Mouse (Mus musculus) ovary, postnatal 14 days (tissue): ENCODE results near the gene Stpg2.
"Not testable (repeated sequence)": the region's sequence is repeated elsewhere in the genome, so short reads cannot be mapped to it uniquely, and the experiment has no call there.

Experiments
- DNase-seq: peaks from one replicate; pipeline ENCODE4 v3.0.0; 2022; ENCODE audit warnings: low spot score

The Stpg2 gene

GRCm38 (mm10) chr3:139205444-139205998, at the start of gene Stpg2:
Stpg2 (plus strand) TSS chr3:139205694.
- DNase-seq, result peak; percentile 87

GRCm38 (mm10) chr3:139162146-139162545, 43.3 kb upstream of the Stpg2 start:
- no peak for DNase-seq

DNA sequence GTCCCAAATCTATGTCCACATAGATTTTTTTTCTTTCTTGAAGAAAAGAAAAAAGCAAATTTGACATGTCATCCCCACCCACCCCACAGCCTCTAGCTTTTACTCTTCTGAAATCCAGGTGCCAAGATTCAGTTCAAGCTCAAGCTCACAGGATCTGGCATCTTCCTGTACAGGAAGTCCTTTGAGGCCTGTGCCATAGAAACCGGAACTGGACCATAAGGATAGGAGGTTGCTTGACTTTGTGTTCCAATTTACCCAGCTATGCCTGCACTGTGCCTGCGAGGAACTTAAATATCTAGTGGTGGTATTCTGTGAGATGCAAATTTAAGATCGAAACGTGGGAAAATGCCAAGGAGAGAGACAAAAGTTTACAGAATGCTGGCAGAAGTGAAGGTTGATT, 42.8 kb upstream of the Stpg2 start:
- no peak for DNase-seq

DNA sequence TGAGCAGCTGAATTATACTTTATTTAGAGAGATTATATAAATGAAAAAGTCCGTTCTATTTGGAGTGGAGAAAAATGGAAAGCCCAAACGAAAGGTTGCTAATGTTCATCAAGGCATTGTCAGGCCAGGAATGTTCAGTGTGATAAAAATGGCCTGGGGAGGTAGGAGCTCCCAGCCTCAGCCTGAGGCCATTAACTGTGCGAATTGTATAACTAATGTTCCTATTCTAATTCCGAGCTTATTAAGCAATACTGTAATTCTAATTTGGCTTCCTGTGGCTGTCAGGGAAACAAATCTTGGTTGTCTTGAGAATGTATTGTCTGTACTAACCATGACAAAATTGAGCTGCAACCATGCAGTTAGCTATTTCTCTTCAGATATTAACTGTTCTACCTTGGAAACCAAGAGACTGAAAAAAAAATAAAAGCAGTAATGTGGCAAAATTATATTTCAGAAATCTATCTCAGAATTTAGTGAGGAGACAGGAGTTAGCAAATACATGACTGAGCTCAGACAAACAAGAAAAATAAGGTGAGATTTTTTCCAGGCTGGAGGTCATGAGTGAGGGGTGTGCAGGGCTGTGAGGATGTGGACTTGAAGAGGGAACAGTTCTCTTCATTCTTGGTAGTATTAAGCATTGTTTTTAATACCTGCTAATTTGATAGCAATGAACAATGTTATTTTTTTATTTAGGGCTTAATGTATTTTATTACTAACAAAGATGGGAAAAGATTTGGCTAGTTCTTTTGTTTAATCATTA, 36.8 kb upstream of the Stpg2 start:
- no peak for DNase-seq

DNA sequence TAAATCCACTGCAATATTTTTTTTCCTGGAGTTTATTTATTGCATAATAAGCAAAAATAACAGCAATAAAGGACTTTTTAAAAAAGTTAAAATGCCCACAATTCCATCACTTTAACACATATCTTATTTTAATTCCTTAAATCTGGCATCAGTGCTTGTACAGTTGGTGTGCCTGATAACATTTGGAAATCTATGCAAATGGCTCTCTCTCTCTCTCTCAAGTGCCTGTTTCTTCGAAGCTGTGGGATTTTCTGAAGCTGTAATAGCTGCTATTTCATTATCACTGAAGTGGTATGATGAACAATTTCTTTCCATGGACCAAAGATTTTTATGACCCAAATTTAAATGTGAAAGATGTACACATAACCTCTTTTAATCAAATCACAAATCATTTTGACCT, 35.8 kb upstream of the Stpg2 start:
- DNase-seq, result no peak

DNA sequence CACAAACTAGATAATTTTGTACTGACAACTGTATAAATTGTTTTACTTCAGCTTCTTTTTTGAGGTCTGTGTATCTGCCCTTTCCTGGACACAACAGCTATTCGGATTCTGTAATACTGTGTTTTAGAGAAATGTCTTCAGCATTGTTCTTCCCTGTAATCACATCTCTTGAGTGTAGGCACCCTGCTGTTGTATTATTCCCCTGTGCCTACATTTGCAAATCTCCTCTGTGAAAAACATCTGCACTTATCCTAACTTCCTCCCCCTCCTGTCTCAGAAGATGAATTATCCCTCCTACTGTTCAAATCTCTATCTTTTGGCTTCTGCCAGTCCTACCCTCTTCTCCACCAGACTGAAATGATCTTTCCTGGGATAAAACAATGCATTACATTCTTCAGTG, 28.6 kb upstream of the Stpg2 start:
- no peak for DNase-seq

DNA sequence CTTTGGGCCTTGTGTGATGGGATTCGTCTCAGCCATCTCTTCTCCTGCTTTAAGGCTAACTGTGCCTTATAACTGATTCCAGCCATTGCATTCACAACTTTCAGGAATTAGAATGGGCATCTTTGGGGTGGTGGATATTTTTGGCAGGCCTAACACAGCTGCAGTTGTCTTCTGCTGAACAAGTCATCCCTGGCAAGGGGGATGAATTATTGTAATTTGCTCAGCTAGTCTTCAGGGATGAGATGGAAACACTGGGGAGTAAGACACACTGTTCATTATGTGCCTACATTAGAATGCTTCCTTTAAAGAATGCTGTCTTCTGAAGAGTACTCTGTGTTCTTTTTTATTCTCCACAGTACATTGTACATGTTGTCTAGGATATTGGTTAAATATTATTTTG, 14.0 kb upstream of the Stpg2 start:
- DNase-seq, result no peak

GRCm38 (mm10) chr3:139193917-139194316, 11.6 kb upstream of the Stpg2 start:
- no peak for DNase-seq

DNA sequence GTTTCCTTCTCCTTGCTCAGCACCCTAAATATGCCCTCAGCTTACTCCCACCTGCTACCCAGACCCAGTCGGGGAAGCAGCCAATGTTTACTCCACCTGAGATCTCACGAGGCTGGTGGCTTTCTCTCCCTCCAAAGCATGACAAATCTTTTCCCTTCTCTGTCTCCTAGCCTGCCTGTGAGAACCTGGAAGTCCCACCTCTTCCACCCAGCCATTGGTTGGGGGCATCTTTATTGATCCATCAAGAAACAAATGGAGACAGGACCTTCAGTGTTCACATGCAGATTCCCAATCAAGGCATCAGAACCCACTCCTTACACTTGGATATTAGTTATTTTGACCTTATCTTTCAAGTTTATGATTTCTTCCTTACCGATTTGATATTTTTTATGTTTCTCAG, 7.1 kb upstream of the Stpg2 start:
- no peak for DNase-seq

DNA sequence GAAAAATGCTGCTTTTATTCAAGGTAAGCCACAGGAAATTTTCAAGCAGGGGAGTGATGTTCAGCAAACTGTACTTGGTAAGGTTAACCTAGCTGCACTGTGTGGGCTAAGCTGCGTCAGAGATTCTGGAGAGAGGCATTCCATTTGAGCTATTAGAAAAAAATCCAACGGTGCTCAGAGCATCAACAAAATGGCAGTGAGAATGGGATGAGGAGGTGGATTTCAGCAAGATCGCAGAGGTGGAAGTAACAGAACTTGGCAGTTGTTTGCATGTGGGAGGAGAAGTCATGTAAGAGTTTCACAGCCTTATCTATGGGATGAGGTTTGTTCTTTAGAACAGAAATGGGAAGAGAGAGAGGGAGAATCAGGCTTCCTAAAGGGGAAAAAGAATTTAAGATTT, 5.2 kb upstream of the Stpg2 start:
- no peak for DNase-seq

GRCm38 (mm10) chr3:139216945-139217344, 11.5 kb downstream of the Stpg2 start:
- no peak for DNase-seq

DNA sequence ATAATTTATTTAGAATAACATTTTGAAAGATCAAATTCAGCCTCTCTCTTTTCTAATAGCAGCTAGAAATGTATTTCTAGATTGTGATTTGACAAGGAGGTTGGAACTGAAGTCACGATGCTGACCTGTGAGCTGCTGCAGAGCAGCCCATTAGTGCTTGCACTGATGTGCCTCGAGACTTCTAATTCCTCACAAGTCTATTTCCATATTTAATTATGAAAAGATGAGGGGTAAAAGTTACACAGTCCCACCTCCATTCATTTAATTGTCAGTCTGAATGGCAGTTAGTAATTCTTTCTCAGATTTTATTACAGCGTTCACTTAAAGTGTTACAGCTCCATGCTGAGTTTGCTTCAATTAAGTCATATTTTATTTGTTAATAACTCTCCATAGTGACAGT, 19.6 kb downstream of the Stpg2 start:
- no peak for DNase-seq

DNA sequence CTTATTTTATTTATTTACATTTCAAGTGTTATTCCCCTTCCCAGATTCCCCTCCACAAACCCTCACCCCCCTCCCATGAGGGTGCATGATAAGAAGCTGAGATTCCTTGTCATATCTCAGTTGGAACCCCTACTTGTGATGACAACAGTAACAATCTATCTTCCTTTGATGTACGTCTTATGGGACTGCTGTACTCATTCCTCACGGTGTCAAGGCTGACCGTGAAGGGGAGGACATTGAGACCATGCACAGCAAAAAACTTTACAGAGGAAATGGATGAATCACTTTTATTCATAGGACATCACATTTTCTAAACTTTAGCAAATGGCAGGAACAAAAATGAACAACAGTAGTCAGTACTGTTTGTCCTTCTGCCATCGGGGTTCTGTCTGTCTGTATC, 21.3 kb downstream of the Stpg2 start:
- DNase-seq, result no peak

GRCm38 (mm10) chr3:139245219-139245618, 39.7 kb downstream of the Stpg2 start:
- DNase-seq, result no peak

DNA sequence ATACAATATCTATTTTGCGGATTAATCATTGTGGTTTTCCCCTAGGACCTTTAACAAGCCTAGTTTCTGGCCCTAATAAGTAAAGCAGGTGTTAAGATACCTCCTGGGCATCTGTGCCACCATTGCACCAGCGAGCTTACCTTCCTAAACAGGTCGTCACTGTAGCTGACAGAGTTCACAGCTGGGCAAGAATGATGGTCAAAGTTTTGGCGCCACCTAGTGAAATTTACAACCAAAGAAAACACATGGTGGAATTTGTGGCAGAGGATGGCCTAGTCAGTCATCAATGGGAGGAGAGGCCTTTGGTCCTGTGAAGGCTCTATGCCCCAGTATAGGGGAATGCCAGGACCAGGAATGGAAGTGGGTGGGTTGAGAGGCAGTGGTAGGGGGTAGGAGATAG, 41.0 kb downstream of the Stpg2 start:
- DNase-seq, result no peak

DNA sequence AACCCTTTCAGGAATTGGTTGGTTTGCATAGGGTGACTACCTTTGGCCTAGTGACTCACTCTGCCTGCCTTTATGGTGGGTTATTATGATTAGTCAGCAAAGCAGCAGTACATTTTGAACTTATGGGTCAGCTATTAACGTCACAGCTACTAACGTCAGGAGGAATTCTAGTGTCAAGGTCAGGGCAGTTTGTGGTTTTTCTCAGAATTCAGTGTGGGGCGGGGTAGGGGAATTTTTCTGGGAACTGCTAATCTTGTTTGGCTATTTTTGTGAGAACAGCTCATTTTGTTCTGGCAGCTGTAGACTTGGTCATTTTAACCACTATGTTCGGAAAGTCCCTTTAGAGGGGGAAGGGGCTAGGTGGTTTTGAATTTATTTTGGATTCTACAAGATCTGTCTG, 56.9 kb downstream of the Stpg2 start:
- not testable (repeated sequence) for DNase-seq

DNA sequence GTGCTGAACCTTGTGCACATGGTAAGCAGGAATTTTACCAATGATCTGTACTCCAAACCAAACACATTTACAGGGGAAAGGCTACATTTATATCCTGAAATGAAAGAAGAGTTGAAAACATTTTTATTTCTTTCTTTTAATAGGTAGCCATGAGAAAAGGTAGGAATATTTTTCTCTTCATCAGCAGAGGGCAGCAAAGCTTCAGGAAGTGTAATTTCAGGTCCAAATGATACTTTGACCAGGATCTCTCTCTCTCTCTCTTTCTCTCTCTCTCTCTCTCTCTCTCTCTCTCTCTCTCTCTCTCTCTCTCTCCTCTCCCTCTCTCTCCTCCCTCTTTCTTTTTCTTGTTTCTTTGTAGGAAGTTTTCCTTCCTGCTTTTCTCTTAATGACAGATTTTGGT, 92.4 kb downstream of the Stpg2 start:
- no peak for DNase-seq

GRCm38 (mm10) chr3:139308078-139308809, 102.8 kb downstream of the Stpg2 start:
- DNase-seq, result no peak

DNA sequence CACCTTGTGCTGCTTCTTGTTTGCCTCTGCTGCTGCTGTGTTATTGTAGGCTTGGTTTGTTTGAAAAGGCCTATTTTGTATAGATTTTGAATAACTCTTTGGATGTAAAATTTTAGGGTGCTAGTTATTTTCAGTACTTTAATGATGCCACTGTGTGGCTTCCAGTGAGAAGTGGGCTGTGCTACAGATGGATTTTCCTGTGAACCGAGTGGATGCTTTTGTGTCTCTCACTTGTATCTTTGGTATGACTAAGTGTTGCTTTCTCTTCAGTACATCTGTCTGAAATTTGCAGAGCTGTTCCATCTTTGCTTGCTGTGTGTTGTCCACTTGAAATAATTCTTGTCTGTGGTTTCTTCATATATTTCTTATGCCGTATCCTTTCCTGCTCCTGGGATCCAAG, 106.2 kb downstream of the Stpg2 start:
- no peak for DNase-seq

DNA sequence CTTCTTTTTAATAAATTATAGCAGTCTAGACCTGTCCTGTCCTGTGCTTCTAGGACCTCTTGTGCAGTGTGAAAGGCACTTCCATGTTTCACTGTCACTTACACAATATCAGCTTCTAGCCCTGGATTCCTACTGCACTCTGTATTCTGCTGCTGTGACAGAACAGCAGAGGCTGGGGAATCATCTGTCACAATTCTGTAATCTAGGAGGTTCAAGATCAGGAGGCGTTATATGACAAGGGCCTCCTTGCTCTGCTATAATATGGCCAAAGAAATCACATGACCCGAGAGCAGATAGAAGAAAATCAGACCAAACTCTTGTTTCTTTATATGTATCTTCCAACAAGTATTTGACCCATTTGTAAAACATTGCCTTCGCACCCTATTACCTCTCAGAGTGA, 175.0 kb downstream of the Stpg2 start:
- DNase-seq, result no peak

- DNase-seq, result no peak
These were observed 191.8 kb downstream of the Stpg2 start for GRCm38 (mm10) chr3:139397077-139397865.

- DNase-seq, result no peak
These were observed 199.2 kb downstream of the Stpg2 start for GRCm38 (mm10) chr3:139404673-139405072.

- no peak for DNase-seq
These were observed 213.6 kb downstream of the Stpg2 start for GRCm38 (mm10) chr3:139419142-139419541.
